Mouse (Mus musculus): Measurements from ENCODE around the gene Fen1. TPM values are rescaled to one million over a fixed set of nuclear protein-coding genes. Genes with fewer than 3 reads are reported as not detected.

Gene Fen1
- polyA plus RNA-seq (2015; fragmentation: Nextera tagmentation; extraction: Ambion mirVana): 136 and 142 TPM in 2 replicates

GRCm38 (mm10) chr19:10203848-10204615 lies at the start of gene Fen1, which contains the start of gene Tmem258:
Gene Fen1 (minus strand): TSS chr19:10204169.
Gene Tmem258 (plus strand): TSS chr19:10204014.
- H3K27me3 ChIP-seq: no peaks in the 10 kb centered on the region
- peak within 1 kb of the TSS; percentile 75 for H3K4me2 ChIP-seq
- peak; percentile 82 for ATAC-seq (ENCODE audit: insufficient read depth)

GRCm38 (mm10) chr19:10248128-10248527 lies 44.2 kb upstream of the Fen1 start:
- Histone ChIP-seq H3K27ac (replicated peaks) (no peak overlapping the region), H3K9me3 (replicated peaks) (no peaks in the 10 kb centered on the region), H3K9ac (no peak overlapping the region), H3K36me3 (replicated peaks) (no peaks in the 10 kb centered on the region), H3K4me3 (replicated peaks) (no peak overlapping the region), H3K4me1 (replicated peaks) (no peaks in the 10 kb centered on the region), H3K27me3 (0 out of 2 replicates have a peak, but pooled peaks cover 6% of the 10 kb centered on the region), H3K4me2 (no peak overlapping the region)
- 48% methylated on average over 20 of the region's 20 CpGs for WGBS (ENCODE audit: insufficient replicate concordance)
- ATAC-seq (ENCODE audit: insufficient read depth): no peak

More at GRCm38 (mm10) chr19:10203848-10204615, at the start of gene Fen1, which contains the start of gene Tmem258:
- Histone ChIP-seq H3K36me3 (replicated peaks) (peaks cover 66% of the 10 kb centered on the region), H3K4me3 (replicated peaks) (peak within 1 kb of the TSS; percentile 91), H3K27ac (replicated peaks) (peak within 1 kb of the TSS; percentile 94), H3K9ac (peak within 1 kb of the TSS; percentile 94), H3K4me1 (replicated peaks) (peaks cover 52% of the 10 kb centered on the region), H3K9me3 (replicated peaks) (no peaks in the 10 kb centered on the region)
- under 1% methylated on average over 40 of the region's 40 CpGs for WGBS (ENCODE audit: insufficient replicate concordance)

DNA sequence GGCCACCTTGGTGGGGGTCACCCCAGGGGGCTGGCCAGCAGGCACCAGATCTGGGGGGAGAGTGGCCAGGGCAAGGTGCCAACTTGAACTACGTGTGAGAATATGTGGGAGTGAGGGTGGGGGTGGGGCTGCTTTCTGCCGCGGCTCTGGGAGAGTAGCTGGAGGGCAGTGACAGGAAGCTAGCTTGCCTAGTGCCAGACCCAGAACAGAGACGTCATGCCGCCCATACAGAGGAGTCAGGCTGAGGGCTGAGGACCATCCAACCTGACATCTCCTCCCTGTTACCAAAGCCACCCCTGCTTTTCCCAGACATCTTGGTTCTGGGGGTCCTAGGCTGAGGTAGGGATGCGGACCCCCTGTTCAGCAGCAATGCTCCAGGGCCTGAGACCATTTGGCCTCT lies 43.2 kb upstream of the Fen1 start:
- Histone ChIP-seq H3K36me3 (replicated peaks) (no peaks in the 10 kb centered on the region), H3K27ac (replicated peaks) (no peak overlapping the region), H3K4me1 (replicated peaks) (no peaks in the 10 kb centered on the region), H3K4me2 (no peak overlapping the region), H3K27me3 (0 out of 2 replicates have a peak, but pooled peaks cover 6% of the 10 kb centered on the region), H3K4me3 (replicated peaks) (no peak overlapping the region), H3K9me3 (replicated peaks) (no peaks in the 10 kb centered on the region), H3K9ac (no peak overlapping the region)
- ATAC-seq (ENCODE audit: insufficient read depth): no peak
- WGBS (ENCODE audit: insufficient replicate concordance): 16% methylated on average over 6 of the region's 6 CpGs

- H3K27me3 ChIP-seq: peaks cover 26% of the 10 kb centered on the region
- H3K4me2 ChIP-seq: no peak overlapping the region
- H3K9ac ChIP-seq: no peak overlapping the region
- no peak for ATAC-seq (ENCODE audit: insufficient read depth)
- WGBS (ENCODE audit: insufficient replicate concordance): 12% methylated on average over 3 of the region's 3 CpGs
- no peaks in the 10 kb centered on the region for H3K36me3 ChIP-seq (replicated peaks)
- no peaks in the 10 kb centered on the region for H3K9me3 ChIP-seq (replicated peaks)
- H3K27ac ChIP-seq (replicated peaks): no peak overlapping the region
- H3K4me3 ChIP-seq (replicated peaks): no peak overlapping the region
- H3K4me1 ChIP-seq (replicated peaks): peaks cover 18% of the 10 kb centered on the region
Observed at GRCm38 (mm10) chr19:10244183-10244582, 40.2 kb upstream of the Fen1 start.

GRCm38 (mm10) chr19:10242916-10243315 lies 38.9 kb upstream of the Fen1 start:
- no peak overlapping the region for H3K27ac ChIP-seq (replicated peaks)
- no peaks in the 10 kb centered on the region for H3K9me3 ChIP-seq (replicated peaks)
- 22% methylated on average over 8 of the region's 8 CpGs for WGBS (ENCODE audit: insufficient replicate concordance)
- no peak overlapping the region for H3K4me2 ChIP-seq
- H3K4me3 ChIP-seq (replicated peaks): no peak overlapping the region
- no peaks in the 10 kb centered on the region for H3K36me3 ChIP-seq (replicated peaks)
- H3K4me1 ChIP-seq (replicated peaks): peaks cover 28% of the 10 kb centered on the region
- H3K27me3 ChIP-seq: peaks cover 26% of the 10 kb centered on the region
- no peak for ATAC-seq (ENCODE audit: insufficient read depth)
- H3K9ac ChIP-seq: no peak overlapping the region

DNA sequence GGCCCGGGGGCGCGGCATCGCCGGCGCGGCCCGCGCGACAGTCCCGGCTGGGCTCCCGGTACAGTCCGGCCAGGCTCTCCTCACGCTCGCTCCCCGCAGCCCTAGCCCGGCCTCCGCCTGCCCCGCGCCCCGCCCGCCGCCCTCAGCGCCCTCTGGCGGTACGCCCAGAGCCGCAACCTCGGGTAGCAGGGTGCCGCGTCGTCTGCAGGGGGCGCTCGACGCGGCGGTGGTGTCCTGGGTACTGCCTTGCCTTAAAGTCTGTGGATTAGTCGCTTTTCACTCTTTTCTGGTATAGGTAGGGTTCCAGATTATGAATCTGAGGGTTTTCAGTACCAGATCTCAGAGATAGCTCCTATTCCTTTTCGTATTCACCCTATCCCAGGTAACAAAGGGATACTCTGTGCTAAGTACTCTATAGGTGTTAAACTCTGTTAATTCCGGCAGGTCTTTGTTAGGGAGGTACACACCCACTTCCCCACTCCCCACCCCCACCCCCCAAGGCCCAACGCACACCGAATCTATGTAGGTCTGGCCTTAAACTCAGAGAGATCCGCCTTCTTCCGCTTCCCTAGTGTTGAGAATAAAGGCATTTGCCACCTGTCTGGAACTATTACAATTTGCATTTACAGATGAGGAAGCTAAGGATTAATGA lies 36.8 kb upstream of the Fen1 start, which contains the start of gene Myrf:
Gene Myrf, minus strand, starts transcription at position 95 of the 652 bp plus-strand sequence.
- Histone ChIP-seq H3K4me3 (replicated peaks) (peak within 1 kb of the TSS; percentile 55), H3K27ac (replicated peaks) (no peak within 1 kb of the TSS), H3K4me1 (replicated peaks) (peaks cover 34% of the 10 kb centered on the region), H3K9me3 (replicated peaks) (no peaks in the 10 kb centered on the region), H3K27me3 (peaks cover 23% of the 10 kb centered on the region), H3K4me2 (peak within 1 kb of the TSS; percentile 81), H3K36me3 (replicated peaks) (no peaks in the 10 kb centered on the region), H3K9ac (peak within 1 kb of the TSS; percentile 53; the same call in 1 of the 2 replicates)
- peak; percentile 73 for ATAC-seq (ENCODE audit: insufficient read depth)
- WGBS (ENCODE audit: insufficient replicate concordance): 7% methylated on average over 43 of the region's 43 CpGs

DNA sequence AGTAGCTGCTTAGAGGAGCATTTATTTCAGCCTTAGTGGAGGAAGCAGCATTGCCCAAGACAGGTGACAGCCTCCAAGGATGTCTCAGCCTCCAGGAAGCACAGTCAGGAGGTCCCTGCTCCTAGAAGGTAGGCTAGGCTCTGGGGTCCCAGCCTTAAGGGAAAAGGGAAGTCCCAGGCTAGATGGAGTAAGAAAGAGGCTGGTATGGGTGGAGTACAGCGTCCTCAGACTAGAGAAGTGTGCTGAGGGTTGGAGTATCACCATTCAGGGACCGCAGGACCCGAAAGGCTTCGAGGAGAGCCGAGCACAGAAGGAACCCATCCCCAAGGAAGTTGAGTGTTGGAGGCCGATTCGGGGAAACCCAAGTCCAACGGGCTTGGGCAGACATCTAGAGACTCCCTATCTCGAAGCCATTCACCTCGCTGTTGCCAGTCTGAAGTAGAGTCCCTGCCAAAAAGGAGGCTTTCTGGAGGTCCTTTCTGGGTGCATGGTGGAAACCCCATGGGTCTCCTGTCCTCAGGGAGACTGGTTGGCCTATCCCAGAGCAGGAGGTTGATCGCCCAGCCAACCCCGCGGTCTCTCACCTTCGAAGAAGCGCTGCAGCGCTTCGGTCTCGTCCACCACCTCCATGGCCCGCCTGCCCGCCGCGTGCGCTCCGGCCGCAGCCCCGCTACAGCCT lies 36.1 kb upstream of the Fen1 start:
- H3K4me3 ChIP-seq (replicated peaks): peak overlapping the region; percentile 55
- peak overlapping the region; percentile 53; the same call in 1 of the 2 replicates for H3K9ac ChIP-seq
- peak overlapping the region; percentile 81 for H3K4me2 ChIP-seq
- H3K36me3 ChIP-seq (replicated peaks): no peaks in the 10 kb centered on the region
- ATAC-seq (ENCODE audit: insufficient read depth): no peak
- peaks cover 23% of the 10 kb centered on the region for H3K27me3 ChIP-seq
- peaks cover 41% of the 10 kb centered on the region for H3K4me1 ChIP-seq (replicated peaks)
- no peaks in the 10 kb centered on the region for H3K9me3 ChIP-seq (replicated peaks)
- 2% methylated on average over 26 of the region's 26 CpGs for WGBS (ENCODE audit: insufficient replicate concordance)
- H3K27ac ChIP-seq (replicated peaks): no peak overlapping the region

DNA sequence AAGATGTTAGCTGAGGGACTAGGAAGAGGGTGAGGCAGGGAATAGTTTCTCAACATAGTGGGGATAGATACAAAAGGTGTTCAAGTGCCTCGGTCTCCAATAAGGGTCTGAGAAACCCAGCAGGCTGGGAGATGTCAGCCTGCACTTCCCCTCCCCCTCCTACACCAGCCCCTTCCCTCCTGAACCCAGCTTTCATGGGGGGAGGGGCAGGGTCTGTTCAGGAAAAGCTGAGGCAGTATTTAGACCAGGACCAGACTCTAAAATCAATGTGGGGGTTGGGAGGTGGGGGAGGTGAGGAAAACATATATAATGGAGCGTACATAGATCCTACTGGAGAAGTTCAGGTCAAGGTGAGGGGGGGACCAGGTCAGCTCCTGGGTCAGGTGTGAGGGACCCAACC lies 35.5 kb upstream of the Fen1 start:
- H3K9me3 ChIP-seq (replicated peaks): no peaks in the 10 kb centered on the region
- no peak for ATAC-seq (ENCODE audit: insufficient read depth)
- WGBS (ENCODE audit: insufficient replicate concordance): 25% methylated on average over 2 of the region's 2 CpGs
- H3K27ac ChIP-seq (replicated peaks): no peak overlapping the region
- peak overlapping the region; percentile 81 for H3K4me2 ChIP-seq
- H3K4me1 ChIP-seq (replicated peaks): peaks cover 47% of the 10 kb centered on the region
- peaks cover 23% of the 10 kb centered on the region for H3K27me3 ChIP-seq
- no peak overlapping the region for H3K9ac ChIP-seq
- H3K36me3 ChIP-seq (replicated peaks): no peaks in the 10 kb centered on the region
- H3K4me3 ChIP-seq (replicated peaks): peak overlapping the region; percentile 55

DNA sequence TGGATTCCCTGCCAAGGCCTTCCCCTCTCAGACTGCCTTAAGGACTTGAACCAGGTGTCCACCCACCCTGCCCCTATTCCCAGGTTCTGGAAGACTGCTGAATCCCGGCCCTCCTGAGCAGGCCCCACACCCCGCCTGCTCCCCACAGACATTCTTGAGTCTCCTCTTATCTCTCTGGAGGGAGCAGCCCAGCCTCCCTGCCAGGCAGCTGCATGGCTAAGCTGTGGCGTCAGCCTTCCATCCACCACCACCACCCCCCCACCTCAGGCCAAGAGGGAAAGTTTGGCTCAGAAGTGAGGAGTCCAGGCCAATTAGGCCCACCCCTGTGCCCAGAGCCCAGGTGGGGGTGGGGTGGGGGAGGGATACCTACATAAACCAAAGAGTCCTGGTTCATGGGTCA lies 34.5 kb upstream of the Fen1 start:
- no peak overlapping the region; the same call in 1 of the 2 replicates for H3K4me3 ChIP-seq (replicated peaks)
- H3K4me1 ChIP-seq (replicated peaks): peaks cover 47% of the 10 kb centered on the region
- WGBS (ENCODE audit: insufficient replicate concordance): 11% methylated on average over 3 of the region's 3 CpGs

GRCm38 (mm10) chr19:10235784-10236565 lies 32.0 kb upstream of the Fen1 start:
- H3K4me3 ChIP-seq (replicated peaks): no peak overlapping the region
- peaks cover 21% of the 10 kb centered on the region for H3K27me3 ChIP-seq
- H3K9ac ChIP-seq: no peak overlapping the region
- peak; percentile 70 for ATAC-seq (ENCODE audit: insufficient read depth)
- peaks cover 47% of the 10 kb centered on the region for H3K4me1 ChIP-seq (replicated peaks)
- WGBS (ENCODE audit: insufficient replicate concordance): 36% methylated on average over 9 of the region's 9 CpGs
- H3K27ac ChIP-seq (replicated peaks): peak overlapping the region; percentile 59
- no peaks in the 10 kb centered on the region for H3K9me3 ChIP-seq (replicated peaks)
- peak overlapping the region; percentile 23; the same call in 1 of the 2 replicates for H3K4me2 ChIP-seq
- no peaks in the 10 kb centered on the region for H3K36me3 ChIP-seq (replicated peaks)

More for the DNA sequence above, 34.5 kb upstream of the Fen1 start:
- no peak for ATAC-seq (ENCODE audit: insufficient read depth)
- Histone ChIP-seq H3K9ac (no peak overlapping the region), H3K36me3 (replicated peaks) (no peaks in the 10 kb centered on the region), H3K27ac (replicated peaks) (no peak overlapping the region), H3K27me3 (peaks cover 23% of the 10 kb centered on the region), H3K4me2 (peak overlapping the region; percentile 81), H3K9me3 (replicated peaks) (no peaks in the 10 kb centered on the region)

All from liver, embryonic 15.5 days (tissue).